Mouse (Mus musculus) adrenal gland, adult 8-10 months (tissue): ENCODE data around the gene Gm20388. TPM values are rescaled to one million over a fixed set of nuclear protein-coding genes. Genes with fewer than 3 reads are reported as not detected.

Source experiments
- DNase-seq: peaks from one replicate; pipeline ENCODE4 v3.0.0; 2022
- total RNA-seq, 4 experiments: library from RNA; stranded (reverse); gene quantifications; 2 replicates each; pipeline ENCODE4 v1.2.4; 2022

The Gm20388 gene
- total RNA-seq, 4 experiments from 2014 or later, result 1.7 to 16.9 (median 5.8) TPM

DNA sequence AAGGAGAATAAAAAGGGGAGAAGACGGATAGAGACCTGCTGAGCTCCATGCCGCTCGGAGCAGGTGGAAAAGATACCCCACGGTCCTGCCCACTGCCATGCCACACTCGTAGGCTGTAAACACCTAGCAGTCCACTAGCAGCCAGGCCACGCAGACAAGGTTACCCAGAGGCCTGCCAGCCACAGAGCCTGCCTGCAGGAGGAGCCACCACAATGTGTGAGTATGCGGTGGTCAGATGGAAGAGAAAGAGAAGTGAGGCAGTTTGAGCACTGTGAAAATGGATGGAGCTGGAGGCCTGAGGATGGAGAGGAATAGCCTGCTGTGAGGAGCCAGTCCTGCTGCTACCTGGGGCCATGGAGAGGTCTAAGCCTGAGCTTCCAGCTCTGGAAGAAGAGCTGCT lies 4173.0 kb downstream of the Gm20388 start:
- no peak for DNase-seq

DNA sequence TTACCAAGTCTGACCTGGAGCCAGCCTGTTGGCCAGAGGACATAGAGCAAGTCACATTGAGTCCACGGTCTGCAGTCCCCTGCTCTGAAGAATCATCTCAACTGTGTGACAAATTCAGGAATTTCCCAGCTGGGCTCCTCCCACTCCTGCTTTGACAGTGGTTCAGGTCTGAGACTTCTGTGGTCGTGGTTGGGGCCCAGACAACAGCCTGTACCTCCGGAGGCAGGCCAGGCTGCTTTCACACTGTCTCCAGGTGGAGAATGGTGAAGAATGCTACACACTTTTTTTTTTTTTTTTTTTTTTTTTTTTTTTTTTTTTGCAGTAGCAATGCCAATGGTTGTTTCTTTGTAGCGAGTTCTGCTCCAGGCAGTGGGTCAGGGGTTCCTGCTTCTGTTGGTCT lies 4175.0 kb downstream of the Gm20388 start:
- DNase-seq, result no peak

DNA sequence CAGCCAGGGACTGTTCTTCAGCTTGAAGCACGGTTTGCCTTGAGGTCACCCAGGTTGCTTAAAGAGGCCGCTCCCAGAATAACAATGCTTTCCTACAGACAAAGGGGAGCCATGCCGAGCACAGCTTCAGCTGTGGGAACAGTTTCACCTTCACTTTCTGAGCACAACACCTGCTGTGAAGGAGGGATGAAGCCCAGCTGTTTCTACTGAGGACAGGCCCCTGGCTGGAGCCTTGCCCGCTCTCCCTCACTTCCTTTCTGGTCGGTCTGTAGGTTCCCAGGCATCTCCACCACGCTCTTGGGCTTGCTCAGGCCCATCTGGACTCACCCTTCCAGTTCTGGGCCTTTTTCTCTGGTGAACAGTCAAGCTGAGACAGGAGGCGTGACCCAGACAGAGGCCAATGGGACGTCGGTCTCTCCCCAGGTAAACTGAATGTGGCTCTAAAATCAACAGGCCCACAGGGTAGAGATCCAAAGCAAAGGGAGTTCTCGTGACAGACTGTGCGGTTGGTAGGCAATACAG lies 4177.5 kb downstream of the Gm20388 start:
- no peak for DNase-seq

GRCm38 (mm10) chr8:124089016-124089415 lies 4178.4 kb downstream of the Gm20388 start:
- DNase-seq, result no peak

- no peak for DNase-seq
Observed at GRCm38 (mm10) chr8:124090473-124090872, 4179.8 kb downstream of the Gm20388 start.

DNA sequence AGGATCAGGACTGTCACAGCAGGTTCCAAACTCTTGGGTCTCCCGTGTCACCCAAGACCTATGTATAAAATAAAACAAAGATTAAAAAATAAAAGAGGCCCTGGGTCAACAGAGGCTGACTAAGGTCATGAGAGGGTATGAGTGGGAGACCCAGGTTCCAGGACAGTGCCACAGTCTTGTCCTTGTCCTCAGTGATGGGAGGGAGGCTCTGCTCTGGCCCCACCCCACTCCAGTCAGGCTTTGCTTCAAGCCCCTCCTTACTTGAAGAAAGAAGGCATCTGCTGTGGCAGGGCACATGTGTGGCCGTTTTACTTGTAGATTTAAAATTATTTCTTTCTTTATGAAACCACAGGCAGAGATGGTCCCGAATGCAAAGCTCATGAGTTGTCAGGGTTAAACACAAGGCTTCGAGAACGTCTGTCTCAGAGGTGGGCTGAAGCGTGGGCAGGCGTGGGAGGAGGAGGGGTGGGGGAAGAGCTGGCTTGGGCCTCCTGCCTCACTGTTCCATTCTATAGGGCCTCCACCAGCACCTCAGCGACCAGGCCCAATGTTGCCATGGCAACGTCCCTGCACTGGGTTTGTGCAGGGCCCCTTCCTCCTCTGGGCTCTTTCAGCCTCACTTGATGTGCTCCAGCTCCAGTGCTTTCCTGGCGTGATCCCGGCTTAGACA lies 4188.4 kb downstream of the Gm20388 start:
- DNase-seq, result no peak

DNA sequence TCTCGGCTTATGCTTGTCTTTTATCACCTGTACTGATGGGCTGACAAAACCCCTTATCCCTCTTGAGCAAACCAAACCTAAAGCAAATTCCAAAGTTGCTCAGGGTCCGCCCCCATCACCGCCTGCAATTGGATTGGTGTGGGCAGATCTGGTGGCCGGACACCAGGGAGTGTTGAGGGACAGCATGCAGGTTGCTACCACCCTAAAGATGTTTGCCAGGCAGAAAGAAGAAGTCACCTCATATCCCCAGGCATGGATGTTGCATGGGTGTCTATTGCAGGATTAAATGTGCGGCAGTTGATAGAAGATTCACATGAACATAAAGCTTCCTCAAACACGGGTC lies 4189.0 kb downstream of the Gm20388 start:
- no peak for DNase-seq

- DNase-seq, result no peak
Observed at GRCm38 (mm10) chr8:124105869-124106268, 4195.2 kb downstream of the Gm20388 start.

GRCm38 (mm10) chr8:124106328-124107195 lies 4195.9 kb downstream of the Gm20388 start:
- DNase-seq, result no peak

- DNase-seq, result no peak
Observed at GRCm38 (mm10) chr8:124113108-124113507, 4202.5 kb downstream of the Gm20388 start.

- no peak for DNase-seq
Observed at GRCm38 (mm10) chr8:124125241-124125640, 4214.6 kb downstream of the Gm20388 start.

- no peak for DNase-seq
Observed at GRCm38 (mm10) chr8:124137261-124137660, 4226.6 kb downstream of the Gm20388 start.

GRCm38 (mm10) chr8:124140211-124140790 lies 4229.7 kb downstream of the Gm20388 start:
- DNase-seq, result peak; percentile 44

DNA sequence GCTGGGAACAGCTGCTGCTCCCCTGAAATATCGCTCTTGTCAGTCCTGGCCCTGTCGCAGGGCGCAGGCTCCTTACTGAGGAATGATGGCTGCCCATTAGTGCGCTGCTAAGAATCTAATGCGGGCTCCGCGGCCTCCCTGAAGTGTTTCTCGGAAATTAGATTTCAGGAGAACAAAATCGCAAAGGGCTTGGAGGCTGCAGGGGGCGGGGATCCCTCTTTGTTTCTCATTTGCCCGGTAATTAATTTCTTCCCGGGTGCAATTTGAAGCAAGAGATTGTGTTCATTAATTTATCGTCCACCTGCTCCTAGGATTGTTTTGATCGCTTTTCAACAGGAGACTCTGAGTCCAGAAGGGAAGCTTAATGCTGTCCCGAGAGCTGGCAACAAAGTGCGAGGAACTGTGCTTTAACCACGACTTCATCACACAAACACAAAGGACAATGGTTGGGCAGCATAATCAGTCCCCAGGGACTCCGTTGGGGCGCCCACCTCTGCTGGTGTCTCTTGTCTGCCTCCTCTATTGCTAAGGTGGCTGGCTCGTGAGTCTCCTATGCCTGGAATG lies 4230.3 kb downstream of the Gm20388 start:
- no peak for DNase-seq

DNA sequence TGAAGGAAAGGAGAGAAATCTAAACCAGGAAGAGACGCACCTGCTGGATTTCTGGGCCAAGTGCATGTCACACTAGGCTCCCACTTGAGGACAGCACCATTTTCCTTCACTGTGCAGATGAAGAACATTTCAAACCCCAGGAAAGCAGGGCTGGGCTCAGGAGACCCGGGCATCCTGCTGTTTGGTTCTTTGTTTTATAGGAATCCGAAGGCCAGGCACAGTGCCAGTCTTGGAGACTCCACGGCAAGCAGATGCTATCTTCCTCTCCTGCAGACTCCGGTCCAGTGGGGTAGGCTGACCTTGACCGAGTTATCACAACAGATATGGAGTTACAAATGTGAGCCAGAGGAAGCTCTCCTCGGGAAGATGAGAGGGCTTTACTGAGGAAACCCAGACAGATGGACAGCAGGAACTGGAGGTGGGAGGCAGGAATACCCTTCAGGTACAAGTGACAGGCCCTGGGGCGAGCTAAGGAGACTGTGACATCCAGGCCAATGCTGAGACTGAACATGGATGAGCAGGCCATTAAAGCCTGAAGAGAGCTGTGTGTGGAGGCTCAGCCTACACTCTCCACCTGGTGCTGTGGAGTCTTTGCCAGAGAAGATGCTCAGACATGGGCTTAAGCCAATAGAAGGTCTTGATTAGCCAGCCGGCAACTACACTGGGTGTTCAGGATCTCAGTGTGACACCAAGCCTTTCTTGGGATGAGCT lies 4231.2 kb downstream of the Gm20388 start:
- DNase-seq, result peak; percentile 54

GRCm38 (mm10) chr8:124143003-124143402 lies 4232.4 kb downstream of the Gm20388 start:
- no peak for DNase-seq

DNA sequence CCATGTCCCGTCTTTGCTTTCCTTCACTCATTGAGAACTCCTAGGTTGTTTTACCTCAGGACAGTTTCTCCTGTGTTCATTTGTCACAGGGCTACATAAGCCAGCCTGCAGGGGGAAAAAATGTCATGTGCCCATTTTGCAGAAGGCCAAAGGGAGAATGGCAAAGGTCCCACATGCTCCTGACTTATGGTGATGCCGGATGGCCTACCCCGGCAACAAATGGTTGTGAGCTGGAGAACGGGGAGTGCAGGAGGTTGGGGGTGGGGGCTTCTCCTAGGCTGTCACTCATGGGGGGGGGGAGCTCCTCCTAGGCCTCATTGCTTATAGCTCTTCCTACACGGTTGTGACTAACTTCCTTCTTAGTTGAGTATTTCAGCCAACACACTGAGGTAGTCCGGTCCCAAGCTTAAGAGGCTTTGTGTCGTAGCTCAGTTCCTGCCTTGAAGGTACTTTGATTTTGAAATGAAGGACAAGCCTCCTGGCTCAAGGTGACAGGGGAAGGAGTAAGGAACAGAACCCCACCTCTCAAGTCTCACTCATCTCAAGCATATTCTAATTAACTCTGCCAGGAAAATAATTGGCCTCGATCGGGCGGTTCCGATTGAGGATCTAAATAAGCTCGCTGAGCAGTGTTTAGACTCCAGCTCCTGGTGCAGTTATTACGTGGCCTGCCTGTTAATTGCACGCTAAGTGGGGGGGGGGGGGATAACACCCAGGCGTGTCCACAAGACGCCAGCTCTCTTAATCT lies 4233.4 kb downstream of the Gm20388 start:
- no peak for DNase-seq

GRCm38 (mm10) chr8:124144619-124144980 lies 4234.0 kb downstream of the Gm20388 start:
- no peak for DNase-seq

DNA sequence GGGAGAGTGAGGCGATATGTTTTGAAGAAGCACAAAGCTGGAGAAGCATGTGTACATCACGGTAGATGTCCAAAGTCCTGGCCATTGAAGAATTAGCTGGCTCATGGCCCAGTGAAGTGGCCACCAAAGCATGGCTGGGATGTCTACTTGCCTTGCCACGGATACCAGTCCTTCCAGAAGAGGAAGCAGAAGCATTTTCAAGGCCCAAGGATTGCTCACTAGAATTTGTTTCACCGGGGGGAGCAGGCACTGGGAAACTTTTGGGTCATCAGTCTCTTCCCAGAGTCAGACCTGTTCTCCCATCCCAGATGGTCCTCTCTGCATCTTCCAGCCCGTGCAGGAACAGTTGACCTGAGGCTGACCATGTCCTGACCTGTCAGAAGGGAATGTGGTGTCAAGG lies 4235.6 kb downstream of the Gm20388 start:
- no peak for DNase-seq

DNA sequence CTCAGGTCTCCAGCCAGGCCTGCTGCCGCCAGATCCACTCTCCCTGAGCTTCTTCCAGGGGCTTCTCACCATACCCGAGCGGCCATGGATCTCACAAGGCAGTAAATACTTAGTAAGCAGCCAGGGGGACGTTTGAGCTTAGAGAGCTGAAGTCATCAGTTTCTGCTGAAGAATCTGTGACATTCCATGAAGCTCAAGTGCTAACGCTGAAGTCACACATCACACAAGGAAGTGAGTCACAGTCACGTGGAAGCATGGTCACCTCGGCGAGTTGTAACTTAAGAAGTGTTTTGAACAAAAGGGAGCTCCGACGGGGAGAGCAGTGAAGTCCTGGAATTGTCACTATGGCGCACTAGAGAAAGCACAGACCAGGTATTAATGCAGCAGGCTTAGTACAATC lies 4239.4 kb downstream of the Gm20388 start:
- DNase-seq, result no peak

- no peak for DNase-seq
Observed at GRCm38 (mm10) chr8:124150536-124150935, 4239.9 kb downstream of the Gm20388 start.

DNA sequence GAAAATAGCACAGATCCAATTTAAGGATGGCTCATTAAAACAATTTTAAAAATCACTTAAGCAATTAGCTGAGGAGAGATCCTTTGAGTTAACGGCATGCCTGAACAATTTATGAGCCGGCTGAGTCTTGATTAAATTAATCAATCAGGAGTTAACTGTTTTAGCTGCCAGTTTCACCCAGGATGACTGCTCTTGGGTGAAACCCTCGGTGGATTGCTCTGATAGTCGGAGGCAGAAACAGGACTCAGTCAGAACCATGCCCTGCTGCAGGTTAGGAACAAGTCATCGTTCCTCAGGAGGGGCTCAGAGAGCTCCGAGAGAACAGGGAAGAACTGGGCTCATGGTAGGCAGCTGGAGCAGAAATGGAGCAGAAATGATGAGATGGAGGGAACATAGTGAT lies 4241.2 kb downstream of the Gm20388 start:
- DNase-seq, result no peak
